Mouse (Mus musculus) adipose tissue, adult 10 weeks (tissue): ENCODE results near the gene 5430427O19Rik. TPM values are rescaled to one million over a fixed set of nuclear protein-coding genes. Genes with fewer than 3 reads are reported as not detected.

ENCODE experiments used
- polyA plus RNA-seq: library from polyadenylated mRNA; stranded (reverse); fragments of 350-450 nt; fragmentation: Illumina TruSeq; extraction: RNeasy Lipid Tissue Mini Kit (QIAGEN cat#74804); gene quantifications from one replicate; pipeline ENCODE4 v1.2.3, GENCODE M21; 2014; ENCODE audit warnings: low read depth, low replicate concordance

5430427O19Rik gene
- polyA plus RNA-seq = 0.77 TPM

DNA sequence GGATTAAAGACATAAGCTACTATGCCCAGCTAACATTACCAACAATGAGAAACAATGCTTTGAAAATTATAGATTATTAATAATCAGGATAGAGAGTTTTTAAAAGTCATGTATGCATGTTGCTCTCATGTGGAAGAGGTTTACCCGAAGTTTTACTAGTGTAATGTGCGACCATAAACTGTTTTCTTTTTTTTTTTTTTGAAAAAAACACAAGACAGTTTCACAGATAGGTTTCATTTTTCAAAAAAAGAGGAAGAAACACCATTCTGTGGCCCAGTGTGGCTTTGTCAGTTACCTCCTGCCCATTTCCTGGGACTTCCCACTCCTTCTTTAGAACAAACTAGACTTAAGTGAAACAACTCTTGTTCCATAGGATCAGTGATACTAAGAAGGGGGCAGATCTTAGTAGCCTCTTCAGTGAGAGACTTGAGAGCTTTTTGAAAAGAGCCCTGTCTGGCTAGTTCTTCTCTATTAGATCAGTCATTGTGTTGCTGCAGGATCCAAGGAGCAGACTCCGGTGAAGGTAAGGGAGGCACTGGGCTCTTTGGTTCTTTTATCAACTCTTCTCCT lies at the start of gene 5430427O19Rik:
Gene 5430427O19Rik, plus strand, starts transcription at position 441 of the 570 bp plus-strand sequence.

Other genes starting within 250 kb of the 5430427O19Rik start
- gene Gk, start 93.5 kb upstream of the 5430427O19Rik start, polyA plus RNA-seq = 75.9 TPM
- gene Samt3, start 173.8 kb downstream of the 5430427O19Rik start, polyA plus RNA-seq = not detected